Comparison of ENCODE assay signal across 9 mouse cellular contexts in genomic region chr2:118745915-118746901, GRCm38 (mm10). TPM values are rescaled to one million over a fixed set of nuclear protein-coding genes. Genes with fewer than 3 reads are reported as not detected.
DNase-seq lines count a peak whose midpoint lies in the region; ATAC-seq and TF ChIP-seq lines count a peak whose summit lies in the region.
"Had no signal": no experiment of that assay in that cellular context is flagged by ENCODE, and none has a peak within 500 bp of the region (broad histone marks: within the 10 kb centered on the region; RNA-seq: fewer than 3 reads in every experiment).

No protein-coding gene starts in this region.

- peak; percentile 52 for DNase-seq in gastrocnemius, adult 2 months
- DNase-seq in gastrocnemius, adult 18-20 months (ENCODE audit: low spot score), result no peak
- DNase-seq in MN1 (ENCODE audit: low spot score), result peak; percentile 38
- peak; percentile 67 for DNase-seq in embryo, embryonic 11 days
- peak; percentile 51 to 59 for DNase-seq in heart, postnatal 10 days
- peak; percentile 69 for DNase-seq in limb, embryonic 11.5 days (ENCODE audit: low spot score)
- DNase-seq in thymus, postnatal 25 days, result peak; percentile 59

- peak overlapping the region; percentile 86 for H3K9ac ChIP-seq in limb, embryonic 11.5 days (ENCODE audit: low read length)
- peak overlapping the region; percentile 95 for H3K9ac ChIP-seq in midbrain, embryonic 16.5 days (ENCODE audit: low read depth, low read length)

- H3K4me1 ChIP-seq in limb, embryonic 11.5 days (ENCODE audit: control insufficient read depth, insufficient read depth, low read length), result peaks cover 18% of the 10 kb centered on the region
- H3K4me1 ChIP-seq in midbrain, embryonic 16.5 days (ENCODE audit: control insufficient read depth, insufficient read depth, low read length), result peaks cover 33% of the 10 kb centered on the region

- TF ChIP-seq CTCF in gastrocnemius, adult 2 months (IDR thresholded peaks at IDR 0.05), result no peak

- H3K27me3 ChIP-seq in limb, embryonic 11.5 days (ENCODE audit: control insufficient read depth, insufficient read depth, low read length), result peaks cover 12% of the 10 kb centered on the region
- peaks cover 4% of the 10 kb centered on the region; the same call in 1 of the 2 replicates for H3K27me3 ChIP-seq in midbrain, embryonic 16.5 days (ENCODE audit: control insufficient read depth, insufficient read depth, low read depth, low read length)

- H3K4me2 ChIP-seq in limb, embryonic 11.5 days (ENCODE audit: low read depth, severe bottlenecking), result peak overlapping the region; percentile 98
- peak overlapping the region; percentile 94 for H3K4me2 ChIP-seq in midbrain, embryonic 16.5 days (ENCODE audit: low read length)

- H3K4me3 ChIP-seq in gastrocnemius, adult 2 months, result peak overlapping the region; percentile 94
- H3K4me3 ChIP-seq in limb, embryonic 11.5 days (ENCODE audit: low read depth, low read length), result peak overlapping the region; percentile 87
- H3K4me3 ChIP-seq in midbrain, embryonic 16.5 days (ENCODE audit: low read depth, low read length), result peak overlapping the region; percentile 90

- ATAC-seq in limb, embryonic 11.5 days (ENCODE audit: insufficient number of reproducible peaks, low FRiP score, low TSS enrichment, low read depth), result peak; percentile 32; the same call in 1 of the 2 replicates
- peak; percentile 61 for ATAC-seq in midbrain, embryonic 16.5 days

- H3K36me3 ChIP-seq in limb, embryonic 11.5 days (ENCODE audit: control insufficient read depth, insufficient read depth, low read length), result no peaks in the 10 kb centered on the region
- no peaks in the 10 kb centered on the region for H3K36me3 ChIP-seq in midbrain, embryonic 16.5 days (ENCODE audit: control insufficient read depth, insufficient read depth, low read length)

- intact Hi-C loops in gastrocnemius, adult 2 months (cut with DNase I), result loop anchor here (1.0 to 10.0 kb wide), 3 partner anchors 15 to 439 kb away; partner anchors contain the start of gene Bmf
- intact Hi-C loops in heart, postnatal 10 days (cut with DNase I), result loop anchor here (1.0 to 2.0 kb wide), 2 partner anchors 16 to 33 kb away; partner anchors contain the start of genes Ccdc9b and Disp2

- WGBS in limb, embryonic 11.5 days, result under 1% methylated on average over 97 of the region's 113 CpGs
- under 1% methylated on average over 101 of the region's 113 CpGs for WGBS in midbrain, embryonic 16.5 days

- peak overlapping the region; percentile 83 for H3K27ac ChIP-seq in gastrocnemius, adult 2 months
- H3K27ac ChIP-seq in limb, embryonic 11.5 days (replicated peaks; ENCODE audit: low read depth, low read length), result no peak overlapping the region
- H3K27ac ChIP-seq in midbrain, embryonic 16.5 days (ENCODE audit: low read length), result peak overlapping the region; percentile 77

- no peaks in the 10 kb centered on the region for H3K9me3 ChIP-seq in limb, embryonic 11.5 days (ENCODE audit: control insufficient read depth, low read length)
- H3K9me3 ChIP-seq in midbrain, embryonic 16.5 days (replicated peaks; ENCODE audit: control insufficient read depth, low read length, poor library complexity, severe bottlenecking), result no peaks in the 10 kb centered on the region

RNA-seq across cellular contexts. Expression of gene Inafm2, which starts 0.7 kb away (rescaled TPM):
- total RNA-seq in gastrocnemius, adult 2 months (2021), result 1 to 10 TPM; 5.2 to 5.8 TPM
- 1 to 10 TPM; 5.3 TPM for total RNA-seq in gastrocnemius, adult 18-20 months (2021)
- 10 to 100 TPM; 27.4 to 37.4 TPM for total RNA-seq in heart, postnatal 10 days (2021)
- 26.9 and 28.2 TPM in 2 replicates for polyA plus RNA-seq in limb, embryonic 11.5 days (2014; fragmentation: Nextera tagmentation; extraction: Ambion mirVana)
- polyA plus RNA-seq in midbrain, embryonic 16.5 days (2015; fragmentation: Nextera tagmentation; extraction: Ambion mirVana), result 17.9 and 18.9 TPM in 2 replicates

RNA-seq across cellular contexts. Expression of gene Ccdc9b, which starts 16.3 kb away (rescaled TPM):
- total RNA-seq in gastrocnemius, adult 2 months (2021), result 10 to 100 TPM; 14.6 to 20.8 TPM
- total RNA-seq in gastrocnemius, adult 18-20 months (2021), result 10 to 100 TPM; 14.4 to 16.6 TPM
- total RNA-seq in heart, postnatal 10 days (2021), result 1 to 10 TPM; 8.4 to 9.9 TPM
- 0.04 and 0.26 TPM in 2 replicates for polyA plus RNA-seq in limb, embryonic 11.5 days (2014; fragmentation: Nextera tagmentation; extraction: Ambion mirVana)
- polyA plus RNA-seq in midbrain, embryonic 16.5 days (2015; fragmentation: Nextera tagmentation; extraction: Ambion mirVana), result 1.2 and 1.6 TPM in 2 replicates

RNA-seq across cellular contexts. Expression of gene Plcb2, which starts 18.0 kb away (rescaled TPM):
- under 1 TPM; 0.11 to 0.43 TPM for total RNA-seq in gastrocnemius, adult 2 months (2021)
- total RNA-seq in gastrocnemius, adult 18-20 months (2021), result under 1 TPM; 0.12 to 0.23 TPM
- 1 to 10 TPM; 1.9 to 2.4 TPM for total RNA-seq in heart, postnatal 10 days (2021)
- 0.48 and 0.57 TPM in 2 replicates for polyA plus RNA-seq in limb, embryonic 11.5 days (2014; fragmentation: Nextera tagmentation; extraction: Ambion mirVana)
- 0.44 and 0.50 TPM in 2 replicates for polyA plus RNA-seq in midbrain, embryonic 16.5 days (2015; fragmentation: Nextera tagmentation; extraction: Ambion mirVana)

RNA-seq across cellular contexts. Expression of gene Phgr1, which starts 26.4 kb away (rescaled TPM):
- not detected for total RNA-seq in gastrocnemius, adult 2 months (2021)
- total RNA-seq in gastrocnemius, adult 18-20 months (2021), result not detected
- not detected for total RNA-seq in heart, postnatal 10 days (2021)
- polyA plus RNA-seq in limb, embryonic 11.5 days (2014; fragmentation: Nextera tagmentation; extraction: Ambion mirVana), result not detected in 2 replicates
- polyA plus RNA-seq in midbrain, embryonic 16.5 days (2015; fragmentation: Nextera tagmentation; extraction: Ambion mirVana), result not detected in 2 replicates
- total RNA-seq: left cerebral cortex, postnatal 10 days had no signal

RNA-seq across cellular contexts. Expression of gene Disp2, which starts 33.3 kb away (rescaled TPM):
- total RNA-seq in gastrocnemius, adult 2 months (2021), result not detected
- under 1 TPM in 1 of 2 experiments, not detected in 1; 0.02 TPM for total RNA-seq in gastrocnemius, adult 18-20 months (2021)
- under 1 TPM in 1 of 2 experiments, not detected in 1; 0.07 TPM for total RNA-seq in heart, postnatal 10 days (2021)
- 0.05 TPM in 1 of 2 replicates, not detected in the other for polyA plus RNA-seq in limb, embryonic 11.5 days (2014; fragmentation: Nextera tagmentation; extraction: Ambion mirVana)
- polyA plus RNA-seq in midbrain, embryonic 16.5 days (2015; fragmentation: Nextera tagmentation; extraction: Ambion mirVana), result 72.3 and 77.0 TPM in 2 replicates

Comparison
In these comparisons a context has a peak if more than half of its experiments do, and no peak if none do; other contexts are left out.
1. RNA of gene Inafm2, which starts 0.7 kb away (total RNA-seq): 27.4 to 37.4 TPM in heart, postnatal 10 days; 5.2 to 5.8 TPM in gastrocnemius, adult 2 months and 5.3 TPM in gastrocnemius, adult 18-20 months; every median in the first group is over 4 times any median in the second.
2. Peak in every context shown above with its lines, with median percentiles within 50 percentile points of each other: H3K4me3 ChIP-seq.